Mouse (Mus musculus): Measurements from ENCODE around the gene Arid1b. TPM values are rescaled to one million over a fixed set of nuclear protein-coding genes. Genes with fewer than 3 reads are reported as not detected.

The Arid1b gene
- total and polyA plus RNA-seq, 3 experiments = 11.6 to 49.1 (median 32.4) TPM

- Histone ChIP-seq H3K9me3 (replicated peaks) (no peaks in the 10 kb centered on the region), H3K4me3 (ENCODE audit: low read depth, low read length) (no peak overlapping the region), H3K27me3 (ENCODE audit: insufficient read depth, low read length) (no peaks in the 10 kb centered on the region), H3K36me3 (replicated peaks) (peaks cover 40% of the 10 kb centered on the region), H3K4me1 (ENCODE audit: insufficient read depth, low read depth, low read length) (0 out of 2 replicates have a peak, but pooled peaks cover 2% of the 10 kb centered on the region)
- TF ChIP-seq GATA1 (IDR thresholded peaks at IDR 0.05; ENCODE audit: borderline replicate concordance, low read length) = no peak
- no peak for TF ChIP-seq POLR2AphosphoS5 (IDR thresholded peaks at IDR 0.05; ENCODE audit: insufficient replicate concordance, low read depth, low read length)
- no peak for TF ChIP-seq CTCF (IDR thresholded peaks at IDR 0.05; ENCODE audit: low read depth, low read length)
- TF ChIP-seq TAL1 (conservative IDR thresholded peaks at IDR 0.05; ENCODE audit: low read depth, low read length) = no peak
- no peak for TF ChIP-seq GATA2 (IDR thresholded peaks at IDR 0.05; ENCODE audit: borderline replicate concordance, low read depth, low read length)
- ATAC-seq (ENCODE audit: extremely low read depth, insufficient number of reproducible peaks, low FRiP score, poor library complexity, severe bottlenecking) (no peak), DNase-seq (ENCODE audit: low spot score) (no peak)
These were observed 169.2 kb downstream of the Arid1b start for GRCm38 (mm10) chr17:5163251-5163826.

- no peak overlapping the region for H3K4me3 ChIP-seq (ENCODE audit: low read depth, low read length)
- TF ChIP-seq TAL1 (conservative IDR thresholded peaks at IDR 0.05; ENCODE audit: low read depth, low read length) = no peak
- TF ChIP-seq CTCF (IDR thresholded peaks at IDR 0.05; ENCODE audit: low read depth, low read length) = no peak
- no peak for TF ChIP-seq GATA2 (IDR thresholded peaks at IDR 0.05; ENCODE audit: borderline replicate concordance, low read depth, low read length)
- TF ChIP-seq POLR2AphosphoS5 (IDR thresholded peaks at IDR 0.05; ENCODE audit: insufficient replicate concordance, low read depth, low read length) = no peak
- no peak for TF ChIP-seq GATA1 (IDR thresholded peaks at IDR 0.05; ENCODE audit: borderline replicate concordance, low read length)
- H3K36me3 ChIP-seq (replicated peaks) = peaks cover 40% of the 10 kb centered on the region
- ATAC-seq (ENCODE audit: extremely low read depth, insufficient number of reproducible peaks, low FRiP score, poor library complexity, severe bottlenecking) (no peak), DNase-seq (ENCODE audit: low spot score) (no peak)
- 0 out of 2 replicates have a peak, but pooled peaks cover 2% of the 10 kb centered on the region for H3K4me1 ChIP-seq (ENCODE audit: insufficient read depth, low read depth, low read length)
- H3K9me3 ChIP-seq (replicated peaks) = no peaks in the 10 kb centered on the region
- no peaks in the 10 kb centered on the region for H3K27me3 ChIP-seq (ENCODE audit: insufficient read depth, low read length)
These were observed 170.7 kb downstream of the Arid1b start for GRCm38 (mm10) chr17:5164794-5165193.

GRCm38 (mm10) chr17:5165201-5165825 lies 171.2 kb downstream of the Arid1b start:
- H3K27me3 ChIP-seq (ENCODE audit: insufficient read depth, low read length) = no peaks in the 10 kb centered on the region
- H3K4me3 ChIP-seq (ENCODE audit: low read depth, low read length) = no peak overlapping the region
- DNase-seq (ENCODE audit: low spot score) (no peak), ATAC-seq (ENCODE audit: extremely low read depth, insufficient number of reproducible peaks, low FRiP score, poor library complexity, severe bottlenecking) (no peak)
- peaks cover 38% of the 10 kb centered on the region for H3K36me3 ChIP-seq (replicated peaks)
- TF ChIP-seq GATA2 (IDR thresholded peaks at IDR 0.05; ENCODE audit: borderline replicate concordance, low read depth, low read length) (no peak), POLR2AphosphoS5 (IDR thresholded peaks at IDR 0.05; ENCODE audit: insufficient replicate concordance, low read depth, low read length) (no peak), TAL1 (conservative IDR thresholded peaks at IDR 0.05; ENCODE audit: low read depth, low read length) (no peak), CTCF (IDR thresholded peaks at IDR 0.05; ENCODE audit: low read depth, low read length) (no peak), GATA1 (IDR thresholded peaks at IDR 0.05; ENCODE audit: borderline replicate concordance, low read length) (no peak)
- 0 out of 2 replicates have a peak, but pooled peaks cover 2% of the 10 kb centered on the region for H3K4me1 ChIP-seq (ENCODE audit: insufficient read depth, low read depth, low read length)
- no peaks in the 10 kb centered on the region for H3K9me3 ChIP-seq (replicated peaks)

GRCm38 (mm10) chr17:5166175-5166574 lies 172.0 kb downstream of the Arid1b start:
- H3K4me3 ChIP-seq (ENCODE audit: low read depth, low read length) = no peak overlapping the region
- H3K9me3 ChIP-seq (replicated peaks) = no peaks in the 10 kb centered on the region
- no peak for ATAC-seq (ENCODE audit: extremely low read depth, insufficient number of reproducible peaks, low FRiP score, poor library complexity, severe bottlenecking)
- no peak for TF ChIP-seq TAL1 (conservative IDR thresholded peaks at IDR 0.05; ENCODE audit: low read depth, low read length)
- TF ChIP-seq POLR2AphosphoS5 (IDR thresholded peaks at IDR 0.05; ENCODE audit: insufficient replicate concordance, low read depth, low read length) = no peak
- TF ChIP-seq GATA1 (IDR thresholded peaks at IDR 0.05; ENCODE audit: borderline replicate concordance, low read length) = no peak
- TF ChIP-seq CTCF (IDR thresholded peaks at IDR 0.05; ENCODE audit: low read depth, low read length) = no peak
- no peak for TF ChIP-seq GATA2 (IDR thresholded peaks at IDR 0.05; ENCODE audit: borderline replicate concordance, low read depth, low read length)
- peaks cover 39% of the 10 kb centered on the region for H3K36me3 ChIP-seq (replicated peaks)
- 0 out of 2 replicates have a peak, but pooled peaks cover 2% of the 10 kb centered on the region for H3K4me1 ChIP-seq (ENCODE audit: insufficient read depth, low read depth, low read length)
- no peak for DNase-seq (ENCODE audit: low spot score)
- no peaks in the 10 kb centered on the region for H3K27me3 ChIP-seq (ENCODE audit: insufficient read depth, low read length)

GRCm38 (mm10) chr17:5168046-5168445 lies 173.9 kb downstream of the Arid1b start:
- Histone ChIP-seq H3K9me3 (replicated peaks) (no peaks in the 10 kb centered on the region), H3K36me3 (replicated peaks) (peaks cover 36% of the 10 kb centered on the region), H3K4me1 (ENCODE audit: insufficient read depth, low read depth, low read length) (0 out of 2 replicates have a peak, but pooled peaks cover 2% of the 10 kb centered on the region), H3K4me3 (ENCODE audit: low read depth, low read length) (no peak overlapping the region), H3K27me3 (ENCODE audit: insufficient read depth, low read length) (no peaks in the 10 kb centered on the region)
- TF ChIP-seq GATA1 (IDR thresholded peaks at IDR 0.05; ENCODE audit: borderline replicate concordance, low read length) (no peak), POLR2AphosphoS5 (IDR thresholded peaks at IDR 0.05; ENCODE audit: insufficient replicate concordance, low read depth, low read length) (no peak)
- ATAC-seq (ENCODE audit: extremely low read depth, insufficient number of reproducible peaks, low FRiP score, poor library complexity, severe bottlenecking) (no peak), DNase-seq (ENCODE audit: low spot score) (no peak)

GRCm38 (mm10) chr17:5168640-5169039 lies 174.5 kb downstream of the Arid1b start:
- no peak overlapping the region for H3K4me3 ChIP-seq (ENCODE audit: low read depth, low read length)
- 0 out of 2 replicates have a peak, but pooled peaks cover 2% of the 10 kb centered on the region for H3K4me1 ChIP-seq (ENCODE audit: insufficient read depth, low read depth, low read length)

More at GRCm38 (mm10) chr17:5168640-5169039, 174.5 kb downstream of the Arid1b start:
- Histone ChIP-seq H3K9me3 (replicated peaks) (no peaks in the 10 kb centered on the region), H3K27me3 (ENCODE audit: insufficient read depth, low read length) (no peaks in the 10 kb centered on the region), H3K36me3 (replicated peaks) (peaks cover 31% of the 10 kb centered on the region)
- TF ChIP-seq POLR2AphosphoS5 (IDR thresholded peaks at IDR 0.05; ENCODE audit: insufficient replicate concordance, low read depth, low read length) (no peak), TAL1 (conservative IDR thresholded peaks at IDR 0.05; ENCODE audit: low read depth, low read length) (no peak), GATA2 (IDR thresholded peaks at IDR 0.05; ENCODE audit: borderline replicate concordance, low read depth, low read length) (no peak), GATA1 (IDR thresholded peaks at IDR 0.05; ENCODE audit: borderline replicate concordance, low read length) (no peak)
- ATAC-seq (ENCODE audit: extremely low read depth, insufficient number of reproducible peaks, low FRiP score, poor library complexity, severe bottlenecking) (no peak), DNase-seq (ENCODE audit: low spot score) (no peak)
